Mouse (Mus musculus) MEL (cell line): ENCODE measurements around the gene Rap1b. TPM values are rescaled to one million over a fixed set of nuclear protein-coding genes. Genes with fewer than 3 reads are reported as not detected.

Experiments
- DNase-seq: peaks from one replicate; pipeline ENCODE4 v3.0.0; 2011; ENCODE audit warnings: low read depth, low spot score
- H3K27ac ChIP-seq: 2 replicates; pipeline ENCODE4 v1.5.1; 2012; ENCODE audit warnings: low read depth, mild to moderate bottlenecking, control low read depth, low read length, moderate library complexity; ENCODE audit not compliant: control insufficient read depth
- H3K27me3 ChIP-seq, 2 experiments: fragments of 150-350 bp in 1 of 2; sonication (generic) in 1 of 2; 2 replicates each; pipeline ENCODE4 v1.6.1; 2012; ENCODE audit warnings: low read length in 2 of 2, mild to moderate bottlenecking in 2 of 2, improper control_type of control experiment in 1 of 2, moderate library complexity in 1 of 2; ENCODE audit not compliant: insufficient read depth in 2 of 2, control insufficient read depth in 1 of 2
- H3K36me3 ChIP-seq, 2 experiments: 2 replicates each; pipeline ENCODE4 v1.6.1; 2012 to 2014; ENCODE audit warnings: low read length in 2 of 2, improper control_type of control experiment in 1 of 2, inconsistent platforms in 1 of 2, mild to moderate bottlenecking in 1 of 2; ENCODE audit not compliant: insufficient read depth in 2 of 2, control insufficient read depth in 1 of 2
- H3K4me1 ChIP-seq, 2 experiments: fragments of 150-350 bp in 1 of 2; sonication (generic) in 1 of 2; 2 replicates each; pipeline ENCODE4 v1.6.1; 2012; ENCODE audit warnings: low read length in 2 of 2, improper control_type of control experiment in 1 of 2, mild to moderate bottlenecking in 1 of 2; ENCODE audit not compliant: insufficient read depth in 2 of 2, control insufficient read depth in 1 of 2
- H3K4me3 ChIP-seq, 2 experiments: fragments of 150-350 bp in 1 of 2; sonication (generic) in 1 of 2; 2 replicates each; pipeline ENCODE4 v1.5.1; 2012; ENCODE audit warnings: low read depth in 2 of 2, low read length in 2 of 2, mild to moderate bottlenecking in 2 of 2, moderate library complexity in 2 of 2, control low read depth in 1 of 2, improper control_type of control experiment in 1 of 2; ENCODE audit not compliant: control insufficient read depth in 1 of 2, insufficient read depth in 1 of 2
- H3K79me2 ChIP-seq: 2 replicates; pipeline ENCODE4 v1.6.1; 2012; ENCODE audit warnings: mild to moderate bottlenecking, low read length, moderate library complexity; ENCODE audit not compliant: control insufficient read depth, poor library complexity, insufficient read depth
- H3K9ac ChIP-seq: 2 replicates; pipeline ENCODE4 v1.6.1; 2012; ENCODE audit warnings: low read depth, mild to moderate bottlenecking, control low read depth, low read length, moderate library complexity; ENCODE audit not compliant: control insufficient read depth, poor library complexity, severe bottlenecking
- H3K9me3 ChIP-seq: fragments of 150-350 bp; sonication (generic); replicated peaks from 2 replicates; pipeline ENCODE4 v1.6.1; 2012; ENCODE audit warnings: mild to moderate bottlenecking, low read length, improper control_type of control experiment, moderate library complexity; ENCODE audit not compliant: insufficient read depth
- BHLHE40 ChIP-seq: IDR thresholded peaks from 2 replicates; pipeline ENCODE4 v1.6.1; 2012; ENCODE audit warnings: low read depth, mild to moderate bottlenecking, inconsistent platforms, low read length, improper control_type of control experiment, borderline replicate concordance
- CHD1 ChIP-seq: IDR thresholded peaks from 2 replicates; pipeline ENCODE4 v1.6.1; 2012; ENCODE audit warnings: low read depth, mild to moderate bottlenecking, inconsistent platforms, low read length, improper control_type of control experiment
- CHD2 ChIP-seq: IDR thresholded peaks from 2 replicates; pipeline ENCODE4 v1.6.1; 2011; ENCODE audit warnings: low read length, improper control_type of control experiment
- CTCF ChIP-seq, 3 experiments: IDR thresholded peaks in 2 of 3; conservative IDR thresholded peaks in 1 of 3; 2 replicates each; pipeline ENCODE4 v1.5.1; 2011 to 2012; ENCODE audit warnings: low read length in 3 of 3, low read depth in 2 of 3, mild to moderate bottlenecking in 2 of 3, improper control_type of control experiment in 1 of 3, inconsistent platforms in 1 of 3, mixed read lengths in 1 of 3, moderate library complexity in 1 of 3; ENCODE audit not compliant: control insufficient read depth in 1 of 3, insufficient read depth in 1 of 3, poor library complexity in 1 of 3, severe bottlenecking in 1 of 3
- E2F4 ChIP-seq: IDR thresholded peaks from 2 replicates; pipeline ENCODE4 v1.6.1; 2011; ENCODE audit warnings: low read depth, low read length, improper control_type of control experiment, borderline replicate concordance
- ELF1 ChIP-seq: IDR thresholded peaks from 2 replicates; pipeline ENCODE4 v1.6.1; 2014; ENCODE audit warnings: low read depth, mild to moderate bottlenecking, inconsistent platforms, low read length, improper control_type of control experiment, moderate library complexity
- EP300 ChIP-seq, 2 experiments: IDR thresholded peaks; 2 replicates each; pipeline ENCODE4 v1.6.1; 2011; ENCODE audit warnings: improper control_type of control experiment in 2 of 2, low read length in 2 of 2, low read depth in 1 of 2, mild to moderate bottlenecking in 1 of 2
- ETS1 ChIP-seq: IDR thresholded peaks from 2 replicates; pipeline ENCODE4 v1.6.1; 2012; ENCODE audit warnings: low read depth, mild to moderate bottlenecking, inconsistent platforms, low read length, improper control_type of control experiment, moderate library complexity
- HCFC1 ChIP-seq: IDR thresholded peaks from 2 replicates; pipeline ENCODE4 v1.6.1; 2012; ENCODE audit warnings: low read depth, mild to moderate bottlenecking, inconsistent platforms, low read length, improper control_type of control experiment, moderate library complexity
- JUND ChIP-seq: IDR thresholded peaks from 2 replicates; pipeline ENCODE4 v1.6.1; 2011; ENCODE audit warnings: low read depth, mild to moderate bottlenecking, improper control_type of control experiment, low read length
- KAT2A ChIP-seq: conservative IDR thresholded peaks from 2 replicates; pipeline ENCODE4 v1.6.1; 2012; ENCODE audit warnings: low read depth, low read length, improper control_type of control experiment, inconsistent platforms
- MAFK ChIP-seq: IDR thresholded peaks from 2 replicates; pipeline ENCODE4 v1.6.1; 2011; ENCODE audit warnings: low read depth, mild to moderate bottlenecking, low read length, improper control_type of control experiment, borderline replicate concordance
- MAX ChIP-seq: IDR thresholded peaks from 2 replicates; pipeline ENCODE4 v1.6.1; 2011; ENCODE audit warnings: low read length, improper control_type of control experiment
- MEF2A ChIP-seq: IDR thresholded peaks from 2 replicates; pipeline ENCODE4 v1.6.1; 2014; ENCODE audit warnings: low read depth, mild to moderate bottlenecking, inconsistent platforms, low read length, improper control_type of control experiment; ENCODE audit not compliant: poor library complexity, insufficient replicate concordance, severe bottlenecking; ENCODE audit errors: extremely low read depth
- MYB ChIP-seq: IDR thresholded peaks from 2 replicates; pipeline ENCODE4 v1.6.1; 2011; ENCODE audit warnings: mild to moderate bottlenecking, low read depth, low read length, improper control_type of control experiment
- MYC ChIP-seq: IDR thresholded peaks from 2 replicates; pipeline ENCODE4 v1.6.1; 2011; ENCODE audit warnings: low read depth, mild to moderate bottlenecking, low read length, improper control_type of control experiment, moderate library complexity
- NELFE ChIP-seq: IDR thresholded peaks from 2 replicates; pipeline ENCODE4 v1.6.1; 2011; ENCODE audit warnings: low read depth, low read length, improper control_type of control experiment
- NRF1 ChIP-seq: IDR thresholded peaks from 2 replicates; pipeline ENCODE4 v1.6.1; 2014; ENCODE audit warnings: low read depth, mild to moderate bottlenecking, inconsistent platforms, low read length, improper control_type of control experiment, moderate library complexity; ENCODE audit not compliant: poor library complexity, insufficient read depth, severe bottlenecking
- POLR2AphosphoS2 ChIP-seq: IDR thresholded peaks from 2 replicates; pipeline ENCODE4 v1.6.1; 2011; ENCODE audit warnings: low read length, improper control_type of control experiment
- POLR2AphosphoS5 ChIP-seq: IDR thresholded peaks from 2 replicates; pipeline ENCODE4 v1.6.1; 2012; ENCODE audit warnings: low read depth, borderline replicate concordance, mild to moderate bottlenecking, inconsistent platforms, low read length, moderate library complexity, mixed read lengths
- RAD21 ChIP-seq: IDR thresholded peaks from 2 replicates; pipeline ENCODE4 v1.6.1; 2011; ENCODE audit warnings: mild to moderate bottlenecking, low read depth, low read length, improper control_type of control experiment
- SIN3A ChIP-seq: IDR thresholded peaks from 2 replicates; pipeline ENCODE4 v1.6.1; 2012; ENCODE audit warnings: low read length, improper control_type of control experiment, inconsistent platforms
- SMC3 ChIP-seq: IDR thresholded peaks from 2 replicates; pipeline ENCODE4 v1.6.1; 2011; ENCODE audit warnings: low read depth, low read length, improper control_type of control experiment
- TAL1 ChIP-seq: IDR thresholded peaks from 2 replicates; pipeline ENCODE4 v1.6.1; 2012; ENCODE audit warnings: mild to moderate bottlenecking, inconsistent platforms, low read length, moderate library complexity, mixed read lengths
- TBP ChIP-seq: IDR thresholded peaks from 2 replicates; pipeline ENCODE4 v1.8.0; 2011; ENCODE audit warnings: low read depth, low read length, improper control_type of control experiment
- TCF12 ChIP-seq: IDR thresholded peaks from 2 replicates; pipeline ENCODE4 v1.6.1; 2014; ENCODE audit warnings: low read depth, mild to moderate bottlenecking, inconsistent platforms, low read length, improper control_type of control experiment, moderate library complexity
- UBTF ChIP-seq: IDR thresholded peaks from 2 replicates; pipeline ENCODE4 v1.6.1; 2012; ENCODE audit warnings: low read depth, mild to moderate bottlenecking, inconsistent platforms, low read length, improper control_type of control experiment, moderate library complexity, borderline replicate concordance; ENCODE audit not compliant: insufficient read depth
- USF1 ChIP-seq: IDR thresholded peaks from 2 replicates; pipeline ENCODE4 v1.6.1; 2014; ENCODE audit warnings: low read depth, mild to moderate bottlenecking, inconsistent platforms, low read length, improper control_type of control experiment, moderate library complexity
- USF2 ChIP-seq, 2 experiments: IDR thresholded peaks; 2 replicates each; pipeline ENCODE4 v1.6.1; 2011 to 2012; ENCODE audit warnings: improper control_type of control experiment in 2 of 2, low read length in 2 of 2, borderline replicate concordance in 1 of 2, inconsistent platforms in 1 of 2, low read depth in 1 of 2, mild to moderate bottlenecking in 1 of 2; ENCODE audit not compliant: insufficient read depth in 1 of 2
- ZC3H11A ChIP-seq: IDR thresholded peaks from 2 replicates; pipeline ENCODE4 v1.6.1; 2012; ENCODE audit warnings: low read depth, mild to moderate bottlenecking, inconsistent platforms, low read length, improper control_type of control experiment
- ZKSCAN1 ChIP-seq: IDR thresholded peaks from 2 replicates; pipeline ENCODE4 v1.6.1; 2012; ENCODE audit warnings: low read depth, mild to moderate bottlenecking, inconsistent platforms, low read length, improper control_type of control experiment, moderate library complexity
- ZNF384 ChIP-seq: IDR thresholded peaks from 2 replicates; pipeline ENCODE4 v1.6.1; 2012; ENCODE audit warnings: low read depth, mild to moderate bottlenecking, inconsistent platforms, low read length, improper control_type of control experiment
- polyA plus RNA-seq, 2 experiments: library from polyadenylated mRNA; stranded (reverse) in 1 of 2; unstranded in 1 of 2; fragments of >175 nt in 1 of 2; fragments of >200 nt in 1 of 2; gene quantifications; 2 replicates each; pipeline versions ENCODE4 v1.2.1 to v1.2.4; 2012; ENCODE audit warnings: low replicate concordance in 2 of 2, low read depth in 1 of 2; ENCODE audit not compliant: insufficient read length in 2 of 2, insufficient read depth in 1 of 2, missing spikeins in 1 of 2
- total RNA-seq: library from RNA; depleted of rRNA; stranded (reverse); fragments of 300-350 nt; gene quantifications from 2 replicates; pipeline ENCODE4 v1.2.3, GENCODE M21; 2012

The Rap1b gene
- total and polyA plus RNA-seq, 3 experiments: 42.3 to 89.1 (median 83.3) TPM

GRCm38 (mm10) chr10:117846260-117846632 is 411 bp upstream of the Rap1b start:
- TF ChIP-seq MAX (peak; percentile 70), HCFC1 (no peak), ETS1 (no peak), POLR2AphosphoS2 (no peak), MYC (no peak), JUND (no peak), ZNF384 (no peak), ELF1 (no peak), NELFE (no peak), SIN3A (peak; percentile 63), RAD21 (no peak; the same call in 1 of the 2 replicates), CHD2 (no peak), MEF2A (no peak), KAT2A (no peak), TBP (no peak), CTCF (IDR thresholded peaks at IDR 0.05 in 2 of 3, conservative IDR thresholded peaks at IDR 0.05 in 1 of 3; ENCODE audit: control insufficient read depth in 1 of 3, insufficient read depth in 1 of 3, low read depth in 2 of 3, low read length in 3 of 3, poor library complexity in 1 of 3, severe bottlenecking in 1 of 3) (peak in 1 of 3 experiments; percentile 13; a peak in 2 of 6 replicates), USF2 (IDR thresholded peaks at IDR 0.05; ENCODE audit: borderline replicate concordance in 1 of 2, insufficient read depth in 1 of 2, low read depth in 1 of 2, low read length in 2 of 2) (no peak), ZKSCAN1 (no peak), TCF12 (no peak), UBTF (no peak), EP300 (IDR thresholded peaks at IDR 0.05; ENCODE audit: low read depth in 1 of 2, low read length in 2 of 2) (no peak), NRF1 (no peak), USF1 (no peak), POLR2AphosphoS5 (no peak), BHLHE40 (no peak), MAFK (no peak), E2F4 (no peak), TAL1 (no peak), MYB (no peak), ZC3H11A (no peak), SMC3 (peak; percentile 13; the same call in 1 of the 2 replicates), CHD1 (peak; percentile 91; the same call in 1 of the 2 replicates)
- H3K79me2 ChIP-seq: peaks cover 32% of the 10 kb centered on the region
- H3K27ac ChIP-seq: peak overlapping the region; percentile 35; the same call in 1 of the 2 replicates

More at GRCm38 (mm10) chr10:117846260-117846632, 411 bp upstream of the Rap1b start:
- H3K9ac ChIP-seq: peak overlapping the region; percentile 88
- H3K36me3 ChIP-seq: peaks cover 0 to 13% of the 10 kb centered on the region in 2 experiments; a peak in 3 of 4 replicates
- H3K27me3 ChIP-seq: no peaks in the 10 kb centered on the region
- H3K9me3 ChIP-seq: no peaks in the 10 kb centered on the region
- peak; percentile 84 for DNase-seq
- H3K4me1 ChIP-seq: peaks cover 8 to 9% of the 10 kb centered on the region in 2 experiments; a peak in 3 of 4 replicates
- peak overlapping the region; percentile 73 to 76 for H3K4me3 ChIP-seq
